Comparison of ENCODE assay signal across 10 mouse cellular contexts in the genomic region with DNA sequence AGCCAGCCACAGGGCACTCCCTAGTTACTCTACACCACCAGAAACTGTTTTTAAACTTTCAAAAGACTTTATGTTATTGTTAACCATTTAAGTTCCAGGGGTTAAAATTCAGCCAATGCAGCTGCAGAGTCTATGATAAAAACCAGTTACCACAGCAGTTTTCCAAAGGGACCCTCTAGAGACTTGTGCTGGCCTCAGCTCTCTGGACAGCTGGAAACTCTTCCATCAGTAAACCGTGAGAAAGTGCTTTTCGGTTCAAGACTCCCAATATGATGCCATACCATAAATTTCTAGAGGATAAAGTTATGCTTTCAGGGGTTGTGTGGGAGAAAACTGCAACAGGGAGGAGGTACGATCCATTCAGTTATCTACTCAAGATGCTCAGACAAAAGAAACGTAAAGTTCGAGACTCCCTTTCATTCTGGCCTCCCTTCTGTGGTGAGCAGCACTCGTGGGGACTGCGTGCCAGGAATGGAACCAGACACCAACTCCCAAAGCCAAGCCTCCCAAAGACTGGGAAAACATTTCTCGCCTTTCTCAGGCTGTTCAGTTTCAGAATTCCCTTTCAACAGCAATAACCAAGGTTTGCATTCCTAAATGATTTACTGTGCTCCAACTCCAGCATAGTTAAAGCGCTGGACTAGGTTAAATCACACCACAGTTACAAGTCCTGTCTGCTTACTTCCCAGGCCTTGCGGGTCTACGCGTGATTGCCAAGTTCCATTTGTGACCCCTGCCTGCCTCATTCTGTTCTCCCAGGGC. TPM values are rescaled to one million over a fixed set of nuclear protein-coding genes. Genes with fewer than 3 reads are reported as not detected.
DNase-seq lines count a peak whose midpoint lies in the region; ATAC-seq and TF ChIP-seq lines count a peak whose summit lies in the region.
"Had no signal": no experiment of that assay in that cellular context is flagged by ENCODE, and none has a peak within 500 bp of the region (broad histone marks: within the 10 kb centered on the region; RNA-seq: fewer than 3 reads in every experiment).

No protein-coding gene starts in this region.

- no peak for ATAC-seq in forebrain, embryonic 14.5 days
- ATAC-seq in forebrain, embryonic 16.5 days, result no peak
- no peak for ATAC-seq in midbrain, embryonic 11.5 days (ENCODE audit: low FRiP score)
- no peak for ATAC-seq in midbrain, embryonic 13.5 days
- ATAC-seq in stomach, postnatal 0 days (ENCODE audit: low FRiP score, low TSS enrichment), result peak; percentile 18; the same call in 1 of the 2 replicates
- ATAC-seq in erythroblast, adult 5-6 weeks (replicated peaks; ENCODE audit: low FRiP score, poor library complexity, severe bottlenecking), result no peak

- no peak overlapping the region for H3K4me3 ChIP-seq in forebrain, embryonic 14.5 days (ENCODE audit: low read depth, low read length)
- no peak overlapping the region for H3K4me3 ChIP-seq in forebrain, embryonic 16.5 days (replicated peaks; ENCODE audit: low read length)
- no peak overlapping the region for H3K4me3 ChIP-seq in midbrain, embryonic 11.5 days (ENCODE audit: low read depth, low read length)
- H3K4me3 ChIP-seq in midbrain, embryonic 13.5 days (replicated peaks), result no peak overlapping the region
- H3K4me3 ChIP-seq in stomach, postnatal 0 days (ENCODE audit: low read depth, low read length), result no peak overlapping the region
- H3K4me3 ChIP-seq: neural tube, embryonic 12.5 days had no signal

- no peaks in the 10 kb centered on the region for H3K4me1 ChIP-seq in forebrain, embryonic 14.5 days (ENCODE audit: control insufficient read depth, insufficient read depth, low read length)
- H3K4me1 ChIP-seq in forebrain, embryonic 16.5 days (replicated peaks; ENCODE audit: control insufficient read depth, insufficient read depth, low read length), result peaks cover 3% of the 10 kb centered on the region; the same call in 1 of the 2 replicates
- peaks cover 7% of the 10 kb centered on the region; the same call in 1 of the 2 replicates for H3K4me1 ChIP-seq in midbrain, embryonic 11.5 days (ENCODE audit: control insufficient read depth, insufficient read depth, low read length)
- peaks cover 9% of the 10 kb centered on the region for H3K4me1 ChIP-seq in midbrain, embryonic 13.5 days (replicated peaks)
- H3K4me1 ChIP-seq in stomach, postnatal 0 days (replicated peaks; ENCODE audit: control insufficient read depth, insufficient read depth), result no peaks in the 10 kb centered on the region
- H3K4me1 ChIP-seq: neural tube, embryonic 12.5 days had no signal

- H3K4me2 ChIP-seq in forebrain, embryonic 14.5 days (ENCODE audit: low read length), result no peak overlapping the region
- no peak overlapping the region for H3K4me2 ChIP-seq in forebrain, embryonic 16.5 days (ENCODE audit: low read length)
- no peak overlapping the region for H3K4me2 ChIP-seq in midbrain, embryonic 11.5 days
- H3K4me2 ChIP-seq in midbrain, embryonic 13.5 days (replicated peaks), result no peak overlapping the region
- no peak overlapping the region for H3K4me2 ChIP-seq in stomach, postnatal 0 days (replicated peaks; ENCODE audit: low read depth)
- H3K4me2 ChIP-seq: neural tube, embryonic 12.5 days had no signal

- WGBS in forebrain, embryonic 14.5 days, result 74% methylated on average over 12 of the region's 12 CpGs
- 67% methylated on average over 12 of the region's 12 CpGs for WGBS in forebrain, embryonic 16.5 days
- WGBS in midbrain, embryonic 11.5 days, result 83% methylated on average over 12 of the region's 12 CpGs
- 81% methylated on average over 12 of the region's 12 CpGs for WGBS in midbrain, embryonic 13.5 days
- WGBS in stomach, postnatal 0 days, result 49% methylated on average over 12 of the region's 12 CpGs

- TF ChIP-seq EP300 in stomach, postnatal 0 days (optimal IDR thresholded peaks at IDR 0.05), result no peak

- no peak for DNase-seq in forebrain, embryonic 14.5 days (ENCODE audit: low spot score)
- DNase-seq in midbrain, embryonic 11.5 days (ENCODE audit: low spot score, missing footprints), result peak; percentile 83
- DNase-seq in heart, postnatal 14 days, result peak; percentile 56 to 65
- DNase-seq in stomach, postnatal 0 days (ENCODE audit: low spot score), result no peak
- DNase-seq in T-cell, adult 2 months (ENCODE audit: low spot score), result no peak
- DNase-seq: kidney, adult 18-20 months had no signal

- TF ChIP-seq CTCF in stomach, postnatal 0 days (IDR thresholded peaks at IDR 0.05; ENCODE audit: low read depth), result no peak

- 0 out of 2 replicates have a peak overlapping the region, but pooled peaks have one; percentile 21 for H3K27ac ChIP-seq in forebrain, embryonic 14.5 days (ENCODE audit: low read depth, low read length)
- H3K27ac ChIP-seq in forebrain, embryonic 16.5 days (ENCODE audit: low read length), result no peak overlapping the region; the same call in 1 of the 2 replicates
- H3K27ac ChIP-seq in midbrain, embryonic 11.5 days (ENCODE audit: low read depth, low read length), result no peak overlapping the region
- H3K27ac ChIP-seq in midbrain, embryonic 13.5 days, result no peak overlapping the region
- peak overlapping the region; percentile 20; the same call in 1 of the 2 replicates for H3K27ac ChIP-seq in stomach, postnatal 0 days (replicated peaks)
- H3K27ac ChIP-seq: neural tube, embryonic 12.5 days had no signal

- H3K36me3 ChIP-seq in forebrain, embryonic 14.5 days (ENCODE audit: control insufficient read depth, insufficient read depth, low read length), result peaks cover 19% of the 10 kb centered on the region
- peaks cover 8% of the 10 kb centered on the region for H3K36me3 ChIP-seq in forebrain, embryonic 16.5 days (ENCODE audit: control insufficient read depth, insufficient read depth)
- H3K36me3 ChIP-seq in midbrain, embryonic 11.5 days (ENCODE audit: control insufficient read depth, insufficient read depth, low read length), result peaks cover 8% of the 10 kb centered on the region; the same call in 1 of the 2 replicates
- H3K36me3 ChIP-seq in midbrain, embryonic 13.5 days, result peaks cover 22% of the 10 kb centered on the region
- peaks cover 5% of the 10 kb centered on the region; the same call in 1 of the 2 replicates for H3K36me3 ChIP-seq in stomach, postnatal 0 days (ENCODE audit: control insufficient read depth, insufficient read depth, low read length)

- no peaks in the 10 kb centered on the region for H3K27me3 ChIP-seq in forebrain, embryonic 14.5 days (replicated peaks; ENCODE audit: control insufficient read depth, insufficient read depth, low read length)
- no peaks in the 10 kb centered on the region for H3K27me3 ChIP-seq in forebrain, embryonic 16.5 days (replicated peaks; ENCODE audit: control insufficient read depth, insufficient read depth, low read length)
- no peaks in the 10 kb centered on the region for H3K27me3 ChIP-seq in midbrain, embryonic 11.5 days (ENCODE audit: control insufficient read depth, insufficient read depth, low read length)
- H3K27me3 ChIP-seq in midbrain, embryonic 13.5 days, result no peaks in the 10 kb centered on the region
- H3K27me3 ChIP-seq in stomach, postnatal 0 days (ENCODE audit: control insufficient read depth, insufficient read depth, low read length), result no peaks in the 10 kb centered on the region
- H3K27me3 ChIP-seq: neural tube, embryonic 12.5 days had no signal

- no peak overlapping the region for H3K9ac ChIP-seq in forebrain, embryonic 14.5 days (ENCODE audit: low read length)
- H3K9ac ChIP-seq in forebrain, embryonic 16.5 days (replicated peaks; ENCODE audit: low read depth, low read length), result no peak overlapping the region
- no peak overlapping the region for H3K9ac ChIP-seq in midbrain, embryonic 11.5 days (ENCODE audit: low read length)
- H3K9ac ChIP-seq in midbrain, embryonic 13.5 days (replicated peaks), result no peak overlapping the region
- no peak overlapping the region for H3K9ac ChIP-seq in stomach, postnatal 0 days (ENCODE audit: low read length)
- H3K9ac ChIP-seq: neural tube, embryonic 12.5 days had no signal

- intact Hi-C loops in heart, postnatal 14 days (cut with DNase I), result no loop called here

- H3K9me3 ChIP-seq in forebrain, embryonic 14.5 days (replicated peaks; ENCODE audit: control insufficient read depth, low read length), result no peaks in the 10 kb centered on the region
- H3K9me3 ChIP-seq in forebrain, embryonic 16.5 days (ENCODE audit: control insufficient read depth, low read length), result no peaks in the 10 kb centered on the region
- H3K9me3 ChIP-seq in midbrain, embryonic 11.5 days (ENCODE audit: control insufficient read depth, low read length), result no peaks in the 10 kb centered on the region
- no peaks in the 10 kb centered on the region for H3K9me3 ChIP-seq in midbrain, embryonic 13.5 days
- H3K9me3 ChIP-seq in stomach, postnatal 0 days (ENCODE audit: control insufficient read depth, low read length), result no peaks in the 10 kb centered on the region
- H3K9me3 ChIP-seq: neural tube, embryonic 12.5 days had no signal

RNA-seq across cellular contexts. Expression of a gene that starts 31.1 kb away (rescaled TPM):
- 46.8 and 53.1 TPM in 2 replicates for polyA plus RNA-seq in forebrain, embryonic 14.5 days (2014; fragmentation: Nextera tagmentation; extraction: Ambion mirVana)
- polyA plus RNA-seq in forebrain, embryonic 16.5 days (2015; fragmentation: Nextera tagmentation; extraction: Ambion mirVana), result 59.6 and 64.2 TPM in 2 replicates
- polyA plus RNA-seq in midbrain, embryonic 11.5 days (2014; fragmentation: Nextera tagmentation; extraction: Ambion mirVana), result 44.4 and 52.6 TPM in 2 replicates
- polyA plus RNA-seq in midbrain, embryonic 13.5 days (2015; fragmentation: Nextera tagmentation; extraction: Ambion mirVana), result 51.4 and 54.0 TPM in 2 replicates
- total RNA-seq in heart, postnatal 14 days (2021), result 10 to 100 TPM; 30.0 to 31.5 TPM
- 15.5 and 15.6 TPM in 2 replicates for polyA plus RNA-seq in stomach, postnatal 0 days (2015; fragmentation: Nextera tagmentation; extraction: Ambion mirVana)
- 66.9 and 78.2 TPM in 2 replicates for total RNA-seq in erythroblast, adult 5-6 weeks (2015; ENCODE audit: low replicate concordance)
- total RNA-seq in erythroblast, adult 5-6 weeks (2017; ENCODE audit: low replicate concordance), result 197 and 224 TPM in 2 replicates

Comparison
In these comparisons a context has a peak if more than half of its experiments do, and no peak if none do; other contexts are left out.
1. H3K27ac ChIP-seq: peak in forebrain, embryonic 14.5 days (single experiment) and stomach, postnatal 0 days (single experiment); none in forebrain, embryonic 16.5 days (single experiment), midbrain, embryonic 11.5 days (single experiment) and midbrain, embryonic 13.5 days (single experiment).
2. DNase-seq: peak in midbrain, embryonic 11.5 days (single experiment) and heart, postnatal 14 days (2 of 2); none in forebrain, embryonic 14.5 days (single experiment), stomach, postnatal 0 days (single experiment) and T-cell, adult 2 months (single experiment).